Mouse (Mus musculus) left cerebral cortex, postnatal 4 days (tissue): ENCODE results near the gene Rpl27. TPM values are rescaled to one million over a fixed set of nuclear protein-coding genes. Genes with fewer than 3 reads are reported as not detected.

Experiments used
- microRNA-seq: library from miRNA; unstranded; fragments of <30 nt; microRNA quantifications from one replicate; pipeline ENCODE4 v1.2.0, GENCODE M21; 2022
- total RNA-seq, 2 experiments: library from RNA; stranded (reverse); gene quantifications; 2 replicates each; pipeline ENCODE4 v1.2.3; 2021

The Rpl27 gene
- total RNA-seq, 2 experiments from 2014 or later = 68.9 to 71.3 TPM

Small RNAs within 50 kb of the gene (microRNA-seq; reads per million reads assigned to microRNA genes)
- gene Mir6929 = not detected

Other genes with a start within 250 kb of the Rpl27 start
- 10 to 100 TPM; 34.3 to 36.6 TPM for gene Ezh1, start 215.8 kb upstream of the Rpl27 start, total RNA-seq
- gene Ramp2, start 196.3 kb upstream of the Rpl27 start, total RNA-seq = 10 to 100 TPM; 56.2 to 64.0 TPM
- gene Vps25, start 188.6 kb upstream of the Rpl27 start, total RNA-seq = 10 to 100 TPM; 76.2 to 77.1 TPM
- 1 to 10 TPM; 5.4 to 6.2 TPM for gene Wnk4, start 181.7 kb upstream of the Rpl27 start, total RNA-seq
- under 1 TPM; 0.30 to 0.68 TPM for gene Cntd1, start 163.3 kb upstream of the Rpl27 start, total RNA-seq
- gene Coa3, start 163.2 kb upstream of the Rpl27 start, total RNA-seq = 10 to 100 TPM; 80.2 to 87.2 TPM
- 100 to 1,000 TPM; 141 to 144 TPM for gene Becn1, start 140.0 kb upstream of the Rpl27 start, total RNA-seq
- 100 to 1,000 TPM in 1 of 2 experiments, 10 to 100 TPM in 1; 95.9 to 109 TPM for gene Psme3, start 126.1 kb upstream of the Rpl27 start, total RNA-seq
- gene Aoc2, start 117.2 kb upstream of the Rpl27 start, total RNA-seq = 1 to 10 TPM; 6.2 to 6.6 TPM
- 1 to 10 TPM; 1.4 to 1.8 TPM for gene Aoc3, start 111.7 kb upstream of the Rpl27 start, total RNA-seq
- gene G6pc, start 74.7 kb upstream of the Rpl27 start, total RNA-seq = not detected
- gene Aarsd1, start 24.7 kb upstream of the Rpl27 start, total RNA-seq = 10 to 100 TPM; 50.3 to 52.5 TPM
- gene Gm27029, start 17.5 kb upstream of the Rpl27 start, total RNA-seq = 1 to 10 TPM; 4.5 to 6.5 TPM
- 10 to 100 TPM; 22.9 to 23.5 TPM for gene Rundc1, start 17.2 kb upstream of the Rpl27 start, total RNA-seq
- gene Ptges3l, start 17.0 kb upstream of the Rpl27 start, total RNA-seq = 1 to 10 TPM; 1.2 to 2.4 TPM
- 1 to 10 TPM in 1 of 2 experiments, under 1 TPM in 1; 0.84 to 1.4 TPM for gene Ifi35, start 6.1 kb downstream of the Rpl27 start, total RNA-seq
- gene Rnd2, start 22.7 kb downstream of the Rpl27 start, total RNA-seq = 10 to 100 TPM; 70.3 to 72.3 TPM
- 100 to 1,000 TPM; 107 to 112 TPM for gene Vat1, start 23.9 kb downstream of the Rpl27 start, total RNA-seq
- 1 to 10 TPM; 2.8 to 3.3 TPM for gene Brca1, start 109.7 kb downstream of the Rpl27 start, total RNA-seq
- gene Nbr1, start 109.9 kb downstream of the Rpl27 start, total RNA-seq = 100 to 1,000 TPM; 109 to 157 TPM
- gene Tmem106a, start 139.9 kb downstream of the Rpl27 start, total RNA-seq = 1 to 10 TPM; 1.5 to 3.5 TPM
- not detected for gene Gm11634, start 157.0 kb downstream of the Rpl27 start, total RNA-seq
- gene Rdm1, start 184.9 kb downstream of the Rpl27 start, total RNA-seq = 1 to 10 TPM; 4.5 to 4.7 TPM
- gene Arl4d, start 223.2 kb downstream of the Rpl27 start, total RNA-seq = 10 to 100 TPM; 23.3 to 26.5 TPM